Comparison of ENCODE assay signal across 1 mouse cellular context in the genomic region with DNA sequence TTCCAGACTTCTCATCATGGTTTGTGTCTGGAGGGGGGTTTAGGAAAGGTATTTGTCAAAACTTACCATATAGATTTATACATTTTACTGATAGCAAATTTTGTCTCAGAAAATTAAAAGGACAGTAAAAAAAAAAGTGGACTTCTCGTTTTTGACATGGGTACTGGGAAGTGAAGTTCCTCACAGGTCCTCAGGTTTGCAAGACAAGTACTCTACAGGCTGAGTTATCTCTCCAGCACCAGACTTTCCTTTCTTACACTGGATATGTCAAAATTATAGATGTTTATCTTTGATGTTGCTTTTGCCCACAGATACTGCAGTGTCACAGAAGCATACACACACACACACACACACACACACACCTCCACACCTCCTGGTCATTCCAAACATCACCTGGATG.
TF ChIP-seq lines count a peak whose summit lies in the region.

No protein-coding gene starts in this region.

TF ChIP-seq in MEL, 35 proteins besides CTCF, POLR2A, EP300 and RAD21:
- TF ChIP-seq MYB (IDR thresholded peaks at IDR 0.05; ENCODE audit: low read depth, low read length), result no peak
- TF ChIP-seq ZC3H11A (IDR thresholded peaks at IDR 0.05; ENCODE audit: low read depth, low read length), result no peak
- TF ChIP-seq KAT2A (conservative IDR thresholded peaks at IDR 0.05; ENCODE audit: low read depth, low read length), result no peak
- TF ChIP-seq USF1 (IDR thresholded peaks at IDR 0.05; ENCODE audit: low read depth, low read length), result no peak
- TF ChIP-seq TCF12 (IDR thresholded peaks at IDR 0.05; ENCODE audit: low read depth, low read length), result peak; percentile 27; the same call in 1 of the 2 replicates
- TF ChIP-seq MAFK (IDR thresholded peaks at IDR 0.05; ENCODE audit: borderline replicate concordance, low read depth, low read length), result no peak
- no peak for TF ChIP-seq POLR2AphosphoS2 (IDR thresholded peaks at IDR 0.05; ENCODE audit: low read length)
- no peak for TF ChIP-seq JUND (IDR thresholded peaks at IDR 0.05; ENCODE audit: low read depth, low read length)
- no peak for TF ChIP-seq BHLHE40 (IDR thresholded peaks at IDR 0.05; ENCODE audit: borderline replicate concordance, low read depth, low read length)
- TF ChIP-seq GATA1 (IDR thresholded peaks at IDR 0.05; ENCODE audit: low read depth, low read length), result peak; percentile 59
- no peak for TF ChIP-seq MEF2A (IDR thresholded peaks at IDR 0.05; ENCODE audit: extremely low read depth, insufficient replicate concordance, low read depth, low read length, poor library complexity, severe bottlenecking)
- TF ChIP-seq E2F4 (IDR thresholded peaks at IDR 0.05; ENCODE audit: borderline replicate concordance, low read depth, low read length), result no peak
- TF ChIP-seq RCOR1 (IDR thresholded peaks at IDR 0.05; ENCODE audit: low read depth, low read length), result no peak
- TF ChIP-seq MXI1 (IDR thresholded peaks at IDR 0.05; ENCODE audit: low read depth, low read length), result no peak
- no peak for TF ChIP-seq USF2 (IDR thresholded peaks at IDR 0.05; ENCODE audit: borderline replicate concordance in 1 of 2, insufficient read depth in 1 of 2, low read depth in 1 of 2, low read length in 2 of 2)
- no peak for TF ChIP-seq UBTF (IDR thresholded peaks at IDR 0.05; ENCODE audit: borderline replicate concordance, insufficient read depth, low read depth, low read length)
- no peak for TF ChIP-seq GABPA (IDR thresholded peaks at IDR 0.05; ENCODE audit: low read depth, low read length)
- TF ChIP-seq ETS1 (IDR thresholded peaks at IDR 0.05; ENCODE audit: low read depth, low read length), result no peak
- TF ChIP-seq HCFC1 (IDR thresholded peaks at IDR 0.05; ENCODE audit: low read depth, low read length), result no peak
- TF ChIP-seq CHD2 (IDR thresholded peaks at IDR 0.05; ENCODE audit: low read length), result no peak
- no peak for TF ChIP-seq NELFE (IDR thresholded peaks at IDR 0.05; ENCODE audit: low read depth, low read length)
- TF ChIP-seq TAL1 (IDR thresholded peaks at IDR 0.05; ENCODE audit: low read length), result 0 out of 2 replicates have a peak, but pooled peaks have one; percentile 10
- peak; percentile 76 for TF ChIP-seq ZNF384 (IDR thresholded peaks at IDR 0.05; ENCODE audit: low read depth, low read length)
- no peak for TF ChIP-seq NRF1 (IDR thresholded peaks at IDR 0.05; ENCODE audit: insufficient read depth, low read depth, low read length, poor library complexity, severe bottlenecking)
- TF ChIP-seq MAX (IDR thresholded peaks at IDR 0.05; ENCODE audit: low read length), result no peak
- no peak for TF ChIP-seq MYC (IDR thresholded peaks at IDR 0.05; ENCODE audit: low read depth, low read length)
- TF ChIP-seq ZKSCAN1 (IDR thresholded peaks at IDR 0.05; ENCODE audit: low read depth, low read length), result no peak
- no peak for TF ChIP-seq ELF1 (IDR thresholded peaks at IDR 0.05; ENCODE audit: low read depth, low read length)
- TF ChIP-seq POLR2AphosphoS5 (IDR thresholded peaks at IDR 0.05; ENCODE audit: borderline replicate concordance, low read depth, low read length), result no peak
- no peak for TF ChIP-seq TBP (IDR thresholded peaks at IDR 0.05; ENCODE audit: low read depth, low read length)
- TF ChIP-seq SIN3A (IDR thresholded peaks at IDR 0.05; ENCODE audit: low read length), result no peak
